Mouse (Mus musculus) activated CD4-positive, CD25-positive, alpha-beta regulatory T cell, adult 4 months (primary cell): ENCODE measurements around the gene Mecom. TPM values are rescaled to one million over a fixed set of nuclear protein-coding genes. Genes with fewer than 3 reads are reported as not detected.

Source experiments
- ATAC-seq: one replicate; pipeline ENCODE4 v1.8.0; 2017
- polyA plus RNA-seq, 2 experiments: library from polyadenylated mRNA; unstranded; fragments of 100-300 nt; shearing (Covaris generic); gene quantifications; one replicate each; pipeline ENCODE4 v1.2.1; 2017

Mecom gene
- polyA plus RNA-seq, 2 experiments from 2014 or later = not detected

GRCm38 (mm10) chr3:30481682-30482081 lies 66.1 kb downstream of the Mecom start:
- ATAC-seq = no peak

GRCm38 (mm10) chr3:30480551-30480950 lies 67.3 kb downstream of the Mecom start:
- ATAC-seq = no peak

- ATAC-seq = no peak
Observed at GRCm38 (mm10) chr3:30478252-30478651, 69.6 kb downstream of the Mecom start.

GRCm38 (mm10) chr3:30477008-30477407 lies 70.8 kb downstream of the Mecom start:
- ATAC-seq = no peak

GRCm38 (mm10) chr3:30475591-30475990 lies 72.2 kb downstream of the Mecom start:
- no peak for ATAC-seq

GRCm38 (mm10) chr3:30468068-30468835 lies 79.6 kb downstream of the Mecom start:
- ATAC-seq = no peak

- ATAC-seq = no peak
Observed at GRCm38 (mm10) chr3:30466031-30466650, 81.7 kb downstream of the Mecom start.

GRCm38 (mm10) chr3:30464497-30464896 lies 83.3 kb downstream of the Mecom start:
- ATAC-seq = no peak

- no peak for ATAC-seq
Observed at GRCm38 (mm10) chr3:30461831-30462230, 86.0 kb downstream of the Mecom start.

GRCm38 (mm10) chr3:30460890-30461578 lies 86.8 kb downstream of the Mecom start:
- ATAC-seq = no peak

- no peak for ATAC-seq
Observed at GRCm38 (mm10) chr3:30459626-30460025, 88.2 kb downstream of the Mecom start.

- ATAC-seq = no peak
Observed at GRCm38 (mm10) chr3:30457975-30458678, 89.7 kb downstream of the Mecom start.

GRCm38 (mm10) chr3:30455902-30456301 lies 91.9 kb downstream of the Mecom start:
- ATAC-seq = no peak

GRCm38 (mm10) chr3:30453546-30454455 lies 94.0 kb downstream of the Mecom start:
- ATAC-seq = no peak

GRCm38 (mm10) chr3:30453046-30453445 lies 94.8 kb downstream of the Mecom start:
- no peak for ATAC-seq

- no peak for ATAC-seq
Observed at GRCm38 (mm10) chr3:30452511-30452910, 95.3 kb downstream of the Mecom start.

GRCm38 (mm10) chr3:30450206-30450965 lies 97.4 kb downstream of the Mecom start:
- ATAC-seq = no peak

- no peak for ATAC-seq
Observed at GRCm38 (mm10) chr3:30448624-30449023, 99.2 kb downstream of the Mecom start.

- ATAC-seq = no peak
Observed at GRCm38 (mm10) chr3:30445970-30446442, 101.8 kb downstream of the Mecom start.

- ATAC-seq = no peak
Observed at GRCm38 (mm10) chr3:30445247-30445969, 102.4 kb downstream of the Mecom start.
